Mouse (Mus musculus) lung, embryonic 16.5 days (tissue): ENCODE data around the gene Gm28230. TPM values are rescaled to one million over a fixed set of nuclear protein-coding genes. Genes with fewer than 3 reads are reported as not detected.

ENCODE experiments used
- ATAC-seq: fragments of 200-750 bp; cut with Nextera tagmentation; 2 replicates; pipeline ENCODE4 v1.8.0; 2017; ENCODE audit warnings: low read depth, mild to moderate bottlenecking, moderate library complexity
- H3K27ac ChIP-seq: fragments of 300-500 bp; sonication (generic); 2 replicates; pipeline ENCODE4 v1.5.1; 2014; ENCODE audit warnings: mild to moderate bottlenecking, control low read depth, low read length
- H3K27me3 ChIP-seq: fragments of 300-500 bp; sonication (generic); 2 replicates; pipeline ENCODE4 v1.6.1; 2014; ENCODE audit warnings: low read depth, low read length, mixed read lengths; ENCODE audit not compliant: control insufficient read depth, insufficient read depth
- H3K36me3 ChIP-seq: fragments of 300-500 bp; sonication (generic); 2 replicates; pipeline ENCODE4 v1.6.1; 2014; ENCODE audit warnings: low read length; ENCODE audit not compliant: control insufficient read depth, insufficient read depth
- H3K4me1 ChIP-seq: fragments of 300-500 bp; sonication (generic); replicated peaks from 2 replicates; pipeline ENCODE4 v1.6.1; 2014; ENCODE audit warnings: low read length, mixed read lengths; ENCODE audit not compliant: control insufficient read depth, insufficient read depth
- H3K4me2 ChIP-seq: fragments of 300-500 bp; sonication (generic); 2 replicates; pipeline ENCODE4 v1.6.1; 2014; ENCODE audit warnings: low read depth, low read length, control low read depth
- H3K4me3 ChIP-seq: fragments of 300-500 bp; sonication (generic); 2 replicates; pipeline ENCODE4 v1.5.1; 2014; ENCODE audit warnings: mild to moderate bottlenecking, low read length, control low read depth
- H3K9ac ChIP-seq: fragments of 300-500 bp; sonication (generic); 2 replicates; pipeline ENCODE4 v1.6.1; 2014; ENCODE audit warnings: low read length, control low read depth
- H3K9me3 ChIP-seq: fragments of 300-500 bp; sonication (generic); 2 replicates; pipeline ENCODE4 v1.6.1; 2016; ENCODE audit warnings: low read length; ENCODE audit not compliant: control insufficient read depth
- WGBS: fragments of 180-500 bp; shearing (Covaris S2); extraction: QIAGEN DNeasy Blood & Tissue Kit; methylation state at CpG from one replicate; pipeline ENCODE4 v1.1.7; 2014; 5-methylcytosine and 5-hydroxymethylcytosine counted together
- polyA plus RNA-seq: library from polyadenylated mRNA; unstranded; fragments of >200 nt; fragmentation: Nextera tagmentation; extraction: Ambion mirVana; gene quantifications from 2 replicates; pipeline ENCODE4 v1.2.1, GENCODE M21; 2015

Gene Gm28230
- polyA plus RNA-seq, 1 experiment from 2014 or later = not detected

DNA sequence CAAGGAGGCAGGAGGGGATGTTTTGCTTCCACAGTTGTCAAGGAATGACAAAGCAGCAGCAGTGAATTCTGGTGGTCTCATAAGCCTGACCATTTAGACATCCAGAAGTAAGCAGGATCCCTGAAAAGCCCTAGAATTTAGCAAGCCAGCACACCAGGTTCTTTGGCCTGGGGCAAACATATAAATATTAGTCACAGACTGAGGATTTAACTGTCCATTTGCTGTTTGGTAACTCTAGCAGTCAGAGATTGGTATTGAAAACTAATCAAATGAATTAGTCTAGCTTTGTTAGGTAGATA is 15.4 kb downstream of the Gm28230 start:
- Histone ChIP-seq H3K4me2 (no peak overlapping the region), H3K27ac (no peak overlapping the region), H3K9ac (no peak overlapping the region), H3K36me3 (no peaks in the 10 kb centered on the region), H3K9me3 (no peaks in the 10 kb centered on the region), H3K4me1 (peaks cover 5% of the 10 kb centered on the region; the same call in 1 of the 2 replicates), H3K27me3 (peaks cover 95% of the 10 kb centered on the region), H3K4me3 (no peak overlapping the region)
- no peak for ATAC-seq

DNA sequence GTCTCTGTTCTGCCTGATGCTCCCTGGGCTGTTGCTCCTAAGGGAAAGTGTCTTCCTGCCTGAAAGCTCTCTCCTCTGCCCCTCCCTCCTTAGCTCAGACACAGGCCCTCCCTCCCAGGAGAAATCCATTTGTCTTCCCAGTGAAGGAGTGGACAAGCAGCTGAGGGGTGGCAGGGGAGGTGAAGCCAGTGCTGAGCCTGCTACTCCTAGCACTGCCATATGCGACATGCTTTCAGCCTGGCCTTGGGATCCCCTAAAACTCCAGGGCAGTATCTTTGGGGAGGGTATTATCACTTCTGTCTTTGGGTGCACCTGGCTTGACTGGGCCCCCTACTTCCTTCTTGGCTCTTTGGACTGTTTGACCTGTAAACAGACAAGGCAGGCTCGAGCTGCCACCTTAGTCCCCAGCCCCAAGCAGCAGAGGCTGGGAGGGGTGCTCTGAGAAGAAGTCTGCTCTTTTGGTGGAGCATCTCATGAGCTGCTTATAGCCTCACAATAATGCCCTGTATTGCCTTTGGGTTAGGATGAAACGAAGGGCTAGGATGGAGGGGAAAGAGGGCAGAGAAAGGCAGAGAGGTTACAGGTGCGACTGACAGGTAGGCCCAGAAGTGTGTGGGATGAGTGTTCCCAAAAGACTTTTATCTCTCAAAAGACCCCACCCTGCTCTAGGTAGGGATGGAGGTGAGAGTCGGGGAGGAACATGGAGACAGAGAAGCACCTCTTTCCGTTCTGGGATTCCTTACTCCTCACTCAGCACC is 19.2 kb downstream of the Gm28230 start:
- 4% methylated on average over 6 of the region's 6 CpGs for WGBS
- no peaks in the 10 kb centered on the region for H3K36me3 ChIP-seq
- H3K4me3 ChIP-seq = no peak overlapping the region
- no peak overlapping the region for H3K9ac ChIP-seq
- ATAC-seq = no peak
- H3K4me1 ChIP-seq = peaks cover 7% of the 10 kb centered on the region; the same call in 1 of the 2 replicates
- no peak overlapping the region for H3K27ac ChIP-seq
- H3K27me3 ChIP-seq = peaks cover 94% of the 10 kb centered on the region
- H3K4me2 ChIP-seq = no peak overlapping the region
- H3K9me3 ChIP-seq = no peaks in the 10 kb centered on the region

DNA sequence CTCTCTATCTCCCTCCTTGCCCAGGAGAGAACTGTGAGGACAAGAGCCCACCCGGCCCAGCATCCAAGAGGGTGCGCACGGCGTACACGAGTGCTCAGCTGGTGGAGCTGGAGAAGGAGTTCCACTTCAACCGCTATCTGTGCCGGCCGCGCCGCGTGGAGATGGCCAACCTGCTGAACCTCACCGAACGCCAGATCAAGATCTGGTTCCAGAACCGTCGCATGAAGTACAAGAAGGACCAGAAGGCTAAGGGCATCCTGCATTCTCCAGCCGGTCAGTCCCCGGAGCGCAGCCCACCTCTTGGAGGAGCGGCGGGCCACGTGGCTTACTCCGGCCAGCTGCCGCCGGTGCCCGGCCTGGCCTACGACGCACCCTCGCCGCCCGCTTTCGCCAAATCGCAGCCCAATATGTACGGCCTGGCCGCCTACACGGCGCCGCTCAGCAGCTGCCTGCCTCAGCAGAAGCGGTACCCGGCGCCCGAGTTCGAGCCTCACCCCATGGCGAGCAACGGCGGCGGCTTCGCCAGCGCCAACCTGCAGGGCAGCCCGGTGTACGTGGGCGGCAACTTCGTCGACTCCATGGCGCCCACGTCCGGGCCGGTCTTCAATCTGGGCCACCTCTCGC is 19.9 kb downstream of the Gm28230 start:
- peak; percentile 34; the same call in 1 of the 2 replicates for ATAC-seq
- Histone ChIP-seq H3K36me3 (no peaks in the 10 kb centered on the region), H3K27ac (no peak overlapping the region), H3K9ac (no peak overlapping the region), H3K27me3 (peaks cover 95% of the 10 kb centered on the region), H3K4me3 (no peak overlapping the region), H3K4me2 (no peak overlapping the region), H3K4me1 (peaks cover 7% of the 10 kb centered on the region; the same call in 1 of the 2 replicates), H3K9me3 (no peaks in the 10 kb centered on the region)
- 2% methylated on average over 58 of the region's 58 CpGs for WGBS

DNA sequence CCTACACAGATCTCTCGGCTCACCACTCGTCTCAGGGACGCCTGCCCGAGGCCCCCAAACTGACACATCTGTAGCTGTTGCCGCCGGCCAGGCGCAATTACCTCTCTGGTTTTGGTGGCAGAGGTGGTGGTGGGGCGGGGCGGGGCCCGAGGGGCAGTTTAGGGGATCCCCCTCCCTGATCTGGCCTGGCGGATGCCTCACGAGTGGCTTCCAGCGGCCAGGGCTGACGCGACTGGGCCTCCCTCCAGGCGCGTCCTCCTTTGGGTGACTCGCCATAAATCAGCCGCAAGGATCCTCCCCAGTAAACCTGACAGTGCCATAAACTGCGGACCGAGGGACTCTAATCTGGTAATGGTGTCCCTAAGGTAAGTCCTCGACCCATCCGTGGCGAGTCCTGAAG is 20.5 kb downstream of the Gm28230 start:
- peaks cover 95% of the 10 kb centered on the region for H3K27me3 ChIP-seq
- whole genome bisulfite sequencing = 3% methylated on average over 24 of the region's 24 CpGs
- H3K9me3 ChIP-seq = no peaks in the 10 kb centered on the region
- no peak overlapping the region for H3K9ac ChIP-seq
- no peaks in the 10 kb centered on the region for H3K36me3 ChIP-seq
- H3K27ac ChIP-seq = no peak overlapping the region
- ATAC-seq = no peak
- no peak overlapping the region for H3K4me2 ChIP-seq
- H3K4me3 ChIP-seq = no peak overlapping the region
- peaks cover 7% of the 10 kb centered on the region; the same call in 1 of the 2 replicates for H3K4me1 ChIP-seq

- H3K27ac ChIP-seq = no peak overlapping the region
- no peaks in the 10 kb centered on the region for H3K36me3 ChIP-seq
- no peak overlapping the region for H3K4me2 ChIP-seq
- no peak overlapping the region for H3K9ac ChIP-seq
- no peaks in the 10 kb centered on the region for H3K9me3 ChIP-seq
- ATAC-seq = no peak
- peaks cover 97% of the 10 kb centered on the region for H3K27me3 ChIP-seq
- WGBS = 14% methylated on average over 11 of the region's 11 CpGs
- peaks cover 10% of the 10 kb centered on the region; the same call in 1 of the 2 replicates for H3K4me1 ChIP-seq
- H3K4me3 ChIP-seq = no peak overlapping the region
Observed at GRCm38 (mm10) chr2:74747661-74748141, 21.2 kb downstream of the Gm28230 start.

GRCm38 (mm10) chr2:74748436-74748995 is 22.0 kb downstream of the Gm28230 start:
- H3K4me2 ChIP-seq = no peak overlapping the region

DNA sequence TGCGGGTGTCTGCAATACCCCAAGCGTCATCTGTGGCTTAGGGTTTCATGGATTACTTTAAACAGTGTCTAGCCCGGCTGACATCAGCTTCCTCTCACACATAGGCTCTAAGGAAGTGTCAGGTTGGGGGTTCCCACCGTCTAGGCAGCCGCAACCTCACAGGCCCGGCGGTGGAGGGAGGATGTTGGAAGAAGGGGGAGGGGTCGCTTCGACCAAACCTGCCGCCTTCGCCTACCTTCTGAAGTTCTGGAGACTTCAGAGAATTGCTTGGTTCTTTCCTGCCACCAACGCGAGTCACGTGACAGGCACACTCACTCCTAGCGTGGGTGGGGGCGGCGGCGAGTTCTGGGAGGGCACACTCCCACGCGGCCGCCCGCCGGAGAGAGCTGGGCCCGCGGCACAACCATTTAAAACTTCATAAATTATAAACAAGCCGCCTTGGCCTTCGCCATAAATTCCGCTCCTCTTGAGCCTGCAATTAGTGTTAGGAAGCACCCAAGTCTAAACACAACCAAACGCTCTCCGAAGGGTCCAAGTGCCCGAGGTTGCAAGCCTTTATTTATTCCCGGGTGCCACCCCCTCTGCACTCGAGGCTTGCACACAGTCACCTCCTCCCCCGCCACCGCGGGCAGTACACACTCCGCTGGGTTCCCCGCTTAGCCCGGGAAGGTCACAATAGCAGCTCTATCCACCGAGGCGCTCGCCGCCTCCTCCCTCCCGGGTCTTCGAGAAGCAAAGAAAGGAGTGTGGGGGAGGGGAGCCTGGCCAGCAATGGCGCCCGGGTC is 23.0 kb downstream of the Gm28230 start:
- Histone ChIP-seq H3K9ac (no peak overlapping the region), H3K4me2 (peak overlapping the region; percentile 42), H3K4me1 (peaks cover 10% of the 10 kb centered on the region; the same call in 1 of the 2 replicates), H3K4me3 (0 out of 2 replicates have a peak overlapping the region, but pooled peaks have one; percentile 12), H3K9me3 (no peaks in the 10 kb centered on the region), H3K27ac (no peak overlapping the region), H3K36me3 (no peaks in the 10 kb centered on the region), H3K27me3 (peaks cover 99% of the 10 kb centered on the region)
- WGBS = under 1% methylated on average over 47 of the region's 47 CpGs
- no peak for ATAC-seq

More at GRCm38 (mm10) chr2:74748436-74748995, 22.0 kb downstream of the Gm28230 start:
- ATAC-seq = no peak
- no peak overlapping the region for H3K9ac ChIP-seq
- no peaks in the 10 kb centered on the region for H3K36me3 ChIP-seq
- H3K27ac ChIP-seq = no peak overlapping the region
- WGBS = 10% methylated on average over 9 of the region's 9 CpGs
- H3K4me3 ChIP-seq = no peak overlapping the region
- no peaks in the 10 kb centered on the region for H3K9me3 ChIP-seq
- H3K4me1 ChIP-seq = peaks cover 10% of the 10 kb centered on the region; the same call in 1 of the 2 replicates
- peaks cover 99% of the 10 kb centered on the region for H3K27me3 ChIP-seq

DNA sequence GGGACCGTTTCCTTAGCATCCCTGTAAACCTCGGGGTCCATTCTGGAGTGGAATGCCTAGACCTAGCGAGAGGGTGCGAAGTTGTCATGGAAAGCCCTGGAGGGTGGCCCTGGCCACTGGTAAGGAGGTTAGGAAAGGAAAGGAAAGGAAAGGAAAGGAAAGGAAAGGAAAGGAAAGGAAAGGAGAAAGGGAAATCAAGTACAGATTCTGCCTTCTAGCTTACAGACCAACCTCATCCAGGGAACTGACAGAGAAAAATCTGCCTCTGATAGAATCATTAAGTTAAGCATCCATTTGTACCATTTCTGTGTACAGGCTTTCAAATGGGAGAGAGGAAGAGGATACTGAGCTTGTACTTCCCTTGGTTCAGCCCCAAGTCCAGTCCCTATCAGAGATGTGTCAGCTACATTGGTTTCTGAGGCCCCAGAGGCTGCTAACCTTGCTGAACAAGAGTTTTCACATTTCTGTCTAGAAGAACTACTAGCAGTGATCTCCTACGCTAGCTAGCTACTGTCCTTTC is 24.3 kb downstream of the Gm28230 start:
- Histone ChIP-seq H3K4me2 (no peak overlapping the region), H3K4me1 (peaks cover 10% of the 10 kb centered on the region; the same call in 1 of the 2 replicates), H3K4me3 (no peak overlapping the region), H3K36me3 (no peaks in the 10 kb centered on the region), H3K9me3 (no peaks in the 10 kb centered on the region), H3K27ac (no peak overlapping the region), H3K27me3 (peaks cover 96% of the 10 kb centered on the region), H3K9ac (no peak overlapping the region)
- no peak for ATAC-seq
- WGBS = 33% methylated on average over 5 of the region's 5 CpGs
